Mouse (Mus musculus) liver, embryonic 14.5 days (tissue): ENCODE measurements around the gene Vwa3a. TPM values are rescaled to one million over a fixed set of nuclear protein-coding genes. Genes with fewer than 3 reads are reported as not detected.

Experiments
- ATAC-seq: fragments of 200-750 bp; cut with Nextera tagmentation; 2 replicates; pipeline ENCODE4 v1.8.0; 2017; ENCODE audit warnings: moderate number of reproducible peaks, mild to moderate bottlenecking, moderate library complexity; ENCODE audit not compliant: insufficient read depth
- DNase-seq, 3 experiments: peaks; one replicate each; pipeline ENCODE4 v3.0.0-alpha.2; 2012 to 2013; ENCODE audit warnings: low read depth in 3 of 3, low spot score in 3 of 3
- H3K27ac ChIP-seq: fragments of 300-500 bp; sonication (generic); 2 replicates; pipeline ENCODE4 v1.5.1; 2014; ENCODE audit warnings: moderate library complexity, mild to moderate bottlenecking, control low read depth, inconsistent platforms
- H3K27me3 ChIP-seq: fragments of 300-500 bp; sonication (generic); 2 replicates; pipeline ENCODE4 v1.6.1; 2014; ENCODE audit warnings: mild to moderate bottlenecking, low read length, moderate library complexity; ENCODE audit not compliant: control insufficient read depth, insufficient read depth
- H3K36me3 ChIP-seq: fragments of 300-500 bp; sonication (generic); replicated peaks from 2 replicates; pipeline ENCODE4 v1.6.1; 2014; ENCODE audit warnings: low read depth; ENCODE audit not compliant: control insufficient read depth, insufficient read depth
- H3K4me1 ChIP-seq, 2 experiments: fragments of 200-500 bp in 1 of 2; fragments of 300-500 bp in 1 of 2; sonication (generic) in 1 of 2; replicated peaks; 2 replicates each; pipeline ENCODE4 v1.6.1; 2012 to 2014; ENCODE audit warnings: antibody characterized with exemption in 1 of 2, inconsistent platforms in 1 of 2, low read length in 1 of 2; ENCODE audit not compliant: control insufficient read depth in 2 of 2, insufficient read depth in 2 of 2
- H3K4me2 ChIP-seq: fragments of 300-500 bp; sonication (generic); 2 replicates; pipeline ENCODE4 v1.6.1; 2014; ENCODE audit warnings: low read depth, mild to moderate bottlenecking, control low read depth, moderate library complexity
- H3K4me3 ChIP-seq, 2 experiments: fragments of 200-500 bp in 1 of 2; fragments of 300-500 bp in 1 of 2; sonication (generic) in 1 of 2; 2 replicates each; pipeline ENCODE4 v1.5.1; 2012 to 2014; ENCODE audit warnings: low read depth in 2 of 2, low read length in 2 of 2, mild to moderate bottlenecking in 2 of 2, control low read depth in 1 of 2, inconsistent platforms in 1 of 2, moderate library complexity in 1 of 2; ENCODE audit not compliant: insufficient read depth in 1 of 2
- H3K9ac ChIP-seq: fragments of 300-500 bp; sonication (generic); replicated peaks from 2 replicates; pipeline ENCODE4 v1.6.1; 2014; ENCODE audit warnings: mild to moderate bottlenecking, control low read depth, moderate library complexity
- H3K9me3 ChIP-seq: fragments of 300-500 bp; sonication (generic); 2 replicates; pipeline ENCODE4 v1.6.1; 2016; ENCODE audit warnings: low read length, mixed read lengths; ENCODE audit not compliant: control insufficient read depth
- CTCF ChIP-seq: IDR thresholded peaks from 2 replicates; pipeline ENCODE4 v1.5.1; 2016; ENCODE audit warnings: antibody characterized with exemption, low read depth, control low read depth
- EP300 ChIP-seq: IDR thresholded peaks from 2 replicates; pipeline ENCODE4 v1.6.1; 2016; ENCODE audit warnings: antibody characterized with exemption, low read depth
- WGBS: fragments of 180-500 bp; shearing (Covaris S2); extraction: QIAGEN DNeasy Blood & Tissue Kit; methylation state at CpG from one replicate; pipeline ENCODE4 v1.1.7; 2014; ENCODE audit not compliant: insufficient replicate concordance; 5-methylcytosine and 5-hydroxymethylcytosine counted together
- polyA plus RNA-seq, 2 experiments: library from polyadenylated mRNA; depleted of rRNA in 1 of 2; stranded (reverse) in 1 of 2; unstranded in 1 of 2; fragments of >200 nt; fragmentation: Nextera tagmentation in 1 of 2; extraction: Ambion mirVana in 1 of 2; gene quantifications; 2 replicates each; pipeline versions ENCODE4 v1.2.1 to v1.2.3; 2012 to 2014

The Vwa3a gene
- polyA plus RNA-seq, 2 experiments, result 0.07 TPM; not detected in 1

GRCm38 (mm10) chr7:120727581-120727980 lies 11.5 kb upstream of the Vwa3a start:
- Histone ChIP-seq H3K9ac (no peak overlapping the region), H3K4me3 (no peak overlapping the region), H3K4me2 (no peak overlapping the region), H3K9me3 (no peaks in the 10 kb centered on the region), H3K4me1 (peaks cover 0 to 8% of the 10 kb centered on the region in 2 experiments), H3K36me3 (no peaks in the 10 kb centered on the region), H3K27ac (no peak overlapping the region), H3K27me3 (no peaks in the 10 kb centered on the region)
- 58% methylated on average over 3 of the region's 3 CpGs for WGBS
- peak; percentile 43; the same call in 1 of the 2 replicates for ATAC-seq
- DNase-seq, result peak; percentile 38 to 51 (median 39)
- TF ChIP-seq EP300 (no peak), CTCF (peak; percentile 80)

- Histone ChIP-seq H3K4me2 (peak overlapping the region; percentile 79), H3K9ac (peak overlapping the region; percentile 68)
- peak; percentile 93 for ATAC-seq
Measured at GRCm38 (mm10) chr7:120729635-120730034, 9.5 kb upstream of the Vwa3a start.

GRCm38 (mm10) chr7:120732906-120733305 lies 6.2 kb upstream of the Vwa3a start:
- Histone ChIP-seq H3K4me2 (no peak overlapping the region), H3K4me3 (no peak overlapping the region), H3K36me3 (no peaks in the 10 kb centered on the region), H3K27ac (no peak overlapping the region), H3K9me3 (no peaks in the 10 kb centered on the region), H3K4me1 (peaks cover 0 to 8% of the 10 kb centered on the region in 2 experiments), H3K27me3 (no peaks in the 10 kb centered on the region), H3K9ac (no peak overlapping the region)
- DNase-seq (no peak), ATAC-seq (no peak)
- WGBS, result 83% methylated on average over 7 of the region's 7 CpGs
- no peak for TF ChIP-seq CTCF
- no peak for TF ChIP-seq EP300

More at GRCm38 (mm10) chr7:120729635-120730034, 9.5 kb upstream of the Vwa3a start:
- Histone ChIP-seq H3K4me1 (peaks cover 0 to 8% of the 10 kb centered on the region in 2 experiments), H3K27me3 (no peaks in the 10 kb centered on the region), H3K4me3 (peak overlapping the region; percentile 45 to 64), H3K9me3 (no peaks in the 10 kb centered on the region), H3K36me3 (no peaks in the 10 kb centered on the region), H3K27ac (peak overlapping the region; percentile 58)
- TF ChIP-seq CTCF (no peak), EP300 (peak; percentile 76)
- WGBS, result 20% methylated on average over 5 of the region's 5 CpGs
- DNase-seq, result peak; percentile 47 to 54 (median 51)

GRCm38 (mm10) chr7:120739558-120740101 lies 512 bp downstream of the Vwa3a start:
- Histone ChIP-seq H3K27me3 (no peaks in the 10 kb centered on the region), H3K4me3 (no peak overlapping the region), H3K4me2 (no peak overlapping the region), H3K4me1 (no peaks in the 10 kb centered on the region), H3K36me3 (no peaks in the 10 kb centered on the region), H3K9ac (no peak overlapping the region), H3K9me3 (no peaks in the 10 kb centered on the region), H3K27ac (no peak overlapping the region)
- TF ChIP-seq CTCF (no peak), EP300 (no peak)
- WGBS, result 22% methylated on average over 5 of the region's 5 CpGs
- no peak for ATAC-seq
- DNase-seq, result no peak

GRCm38 (mm10) chr7:120743366-120744351 lies 4.5 kb downstream of the Vwa3a start:
- Histone ChIP-seq H3K4me1 (no peaks in the 10 kb centered on the region), H3K27ac (no peak overlapping the region), H3K36me3 (no peaks in the 10 kb centered on the region), H3K4me2 (no peak overlapping the region), H3K9me3 (no peaks in the 10 kb centered on the region), H3K9ac (no peak overlapping the region), H3K4me3 (no peak overlapping the region), H3K27me3 (no peaks in the 10 kb centered on the region)
- no peak for ATAC-seq
- DNase-seq, result no peak
- no peak for TF ChIP-seq EP300
- TF ChIP-seq CTCF, result no peak
- WGBS, result 65% methylated on average over 14 of the region's 14 CpGs
